Mouse (Mus musculus) E14TG2a.4 (cell line): ENCODE measurements around the gene Zfr2.

ENCODE experiments used
- H3K27me3 ChIP-seq: 2 replicates; pipeline ENCODE4 v1.6.1; 2014; ENCODE audit warnings: low read length, control low read depth; ENCODE audit not compliant: insufficient read depth
- H3K36me3 ChIP-seq: 2 replicates; pipeline ENCODE4 v1.6.1; 2014; ENCODE audit warnings: low read length, control low read depth; ENCODE audit not compliant: insufficient read depth
- H3K4me1 ChIP-seq: replicated peaks from 2 replicates; pipeline ENCODE4 v1.6.1; 2014; ENCODE audit warnings: low read depth, low read length, control low read depth
- H3K4me3 ChIP-seq: replicated peaks from 2 replicates; pipeline ENCODE4 v1.5.1; 2014; ENCODE audit warnings: mild to moderate bottlenecking, low read length
- H3K9me3 ChIP-seq: 2 replicates; pipeline ENCODE4 v1.6.1; 2014; ENCODE audit warnings: low read length, control low read depth
- CTCF ChIP-seq: conservative IDR thresholded peaks from 2 replicates; pipeline ENCODE4 v1.5.1; 2014; ENCODE audit warnings: low read length
- NANOG ChIP-seq: IDR thresholded peaks from 2 replicates; pipeline ENCODE4 v1.6.1; 2014; ENCODE audit warnings: borderline replicate concordance, low read length, mixed read lengths
- POU5F1 ChIP-seq: IDR thresholded peaks from 2 replicates; pipeline ENCODE4 v1.6.1; 2014; ENCODE audit warnings: low read length, borderline replicate concordance

The Zfr2 gene

GRCm38 (mm10) chr10:81192270-81192967 lies 40.5 kb upstream of the Zfr2 start:
- peaks cover 29% of the 10 kb centered on the region for H3K36me3 ChIP-seq
- TF ChIP-seq POU5F1: no peak
- peaks cover 28% of the 10 kb centered on the region for H3K27me3 ChIP-seq
- H3K4me1 ChIP-seq: peaks cover 66% of the 10 kb centered on the region
- H3K4me3 ChIP-seq: peak overlapping the region; percentile 80
- no peaks in the 10 kb centered on the region for H3K9me3 ChIP-seq

DNA sequence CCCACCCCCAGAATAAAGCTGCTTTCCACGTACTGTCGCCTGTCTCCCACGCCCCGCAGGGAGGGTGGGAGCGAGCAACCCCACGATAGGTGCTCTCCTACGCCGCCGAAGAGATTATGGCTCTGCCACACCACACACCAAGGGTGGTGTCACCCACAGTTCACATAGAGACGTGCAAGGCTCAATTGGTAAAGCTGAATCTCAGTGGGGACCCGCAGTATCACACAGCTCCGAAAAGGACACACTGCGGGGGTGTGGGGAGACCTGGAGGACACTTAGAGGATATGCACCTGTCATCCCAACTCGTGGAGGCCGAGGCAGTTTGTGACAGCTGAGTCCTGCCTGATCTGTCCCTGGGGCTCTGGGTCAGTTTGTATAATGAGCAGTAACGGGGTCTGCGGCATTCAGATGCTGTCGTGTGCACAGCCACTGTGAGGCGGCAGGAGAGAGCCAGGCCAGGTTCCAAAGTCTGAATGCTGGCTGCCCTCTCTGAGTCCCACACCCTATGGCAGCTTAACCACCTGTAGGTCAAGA lies 39.9 kb upstream of the Zfr2 start:
- TF ChIP-seq NANOG: no peak
- TF ChIP-seq CTCF: no peak
- TF ChIP-seq POU5F1: no peak
- H3K36me3 ChIP-seq: peaks cover 23% of the 10 kb centered on the region

GRCm38 (mm10) chr10:81193991-81194774 lies 38.8 kb upstream of the Zfr2 start:
- TF ChIP-seq POU5F1 (no peak), CTCF (no peak), NANOG (no peak)
- H3K27me3 ChIP-seq: peaks cover 36% of the 10 kb centered on the region
- peaks cover 16% of the 10 kb centered on the region for H3K36me3 ChIP-seq
- peak overlapping the region; percentile 41; the same call in 1 of the 2 replicates for H3K4me3 ChIP-seq
- no peaks in the 10 kb centered on the region for H3K9me3 ChIP-seq
- peaks cover 52% of the 10 kb centered on the region for H3K4me1 ChIP-seq

More for the DNA sequence above, 39.9 kb upstream of the Zfr2 start:
- H3K9me3 ChIP-seq: no peaks in the 10 kb centered on the region
- H3K27me3 ChIP-seq: peaks cover 29% of the 10 kb centered on the region
- H3K4me3 ChIP-seq: peak overlapping the region; percentile 80
- peaks cover 60% of the 10 kb centered on the region for H3K4me1 ChIP-seq

- Histone ChIP-seq H3K4me3 (no peak overlapping the region), H3K36me3 (peaks cover 10% of the 10 kb centered on the region)
- TF ChIP-seq NANOG: no peak
Observed at GRCm38 (mm10) chr10:81195300-81195699, 37.7 kb upstream of the Zfr2 start.

GRCm38 (mm10) chr10:81196470-81197065 lies 36.4 kb upstream of the Zfr2 start:
- peaks cover 43% of the 10 kb centered on the region for H3K4me1 ChIP-seq
- no peaks in the 10 kb centered on the region for H3K36me3 ChIP-seq
- H3K9me3 ChIP-seq: no peaks in the 10 kb centered on the region
- peaks cover 45% of the 10 kb centered on the region for H3K27me3 ChIP-seq
- no peak for TF ChIP-seq CTCF
- TF ChIP-seq POU5F1: no peak
- TF ChIP-seq NANOG: no peak
- H3K4me3 ChIP-seq: no peak overlapping the region

More at GRCm38 (mm10) chr10:81195300-81195699, 37.7 kb upstream of the Zfr2 start:
- Histone ChIP-seq H3K9me3 (no peaks in the 10 kb centered on the region), H3K27me3 (peaks cover 45% of the 10 kb centered on the region), H3K4me1 (peaks cover 46% of the 10 kb centered on the region)

DNA sequence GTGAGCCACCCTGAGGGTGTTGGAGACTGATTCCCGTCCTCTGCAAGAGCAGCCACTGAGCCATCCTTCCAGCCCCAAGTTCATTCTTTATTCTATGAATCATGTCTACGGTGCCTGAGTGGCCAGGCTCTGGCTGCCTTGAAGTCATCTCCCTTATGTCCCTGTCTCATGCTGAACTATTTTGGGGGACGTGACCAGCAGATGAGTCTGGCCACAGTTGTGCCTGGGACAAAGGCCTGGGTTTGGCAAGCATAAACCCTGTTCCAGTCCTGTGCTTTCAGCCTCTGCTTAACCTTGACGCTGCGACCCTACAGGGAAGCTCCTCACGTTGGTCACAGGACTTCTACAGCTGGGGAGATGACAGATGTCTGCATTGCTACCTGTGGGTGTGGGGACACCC lies 35.6 kb upstream of the Zfr2 start:
- no peak overlapping the region for H3K4me3 ChIP-seq
- peaks cover 37% of the 10 kb centered on the region for H3K4me1 ChIP-seq
- TF ChIP-seq NANOG: no peak
- no peak for TF ChIP-seq POU5F1
- no peak for TF ChIP-seq CTCF
- H3K27me3 ChIP-seq: peaks cover 45% of the 10 kb centered on the region
- H3K9me3 ChIP-seq: no peaks in the 10 kb centered on the region
- H3K36me3 ChIP-seq: no peaks in the 10 kb centered on the region

- Histone ChIP-seq H3K4me1 (peaks cover 33% of the 10 kb centered on the region), H3K27me3 (peaks cover 45% of the 10 kb centered on the region), H3K4me3 (no peak overlapping the region), H3K9me3 (no peaks in the 10 kb centered on the region), H3K36me3 (no peaks in the 10 kb centered on the region)
- TF ChIP-seq NANOG (no peak), POU5F1 (no peak), CTCF (peak; percentile 77)
Observed at GRCm38 (mm10) chr10:81198230-81198629, 34.7 kb upstream of the Zfr2 start.

DNA sequence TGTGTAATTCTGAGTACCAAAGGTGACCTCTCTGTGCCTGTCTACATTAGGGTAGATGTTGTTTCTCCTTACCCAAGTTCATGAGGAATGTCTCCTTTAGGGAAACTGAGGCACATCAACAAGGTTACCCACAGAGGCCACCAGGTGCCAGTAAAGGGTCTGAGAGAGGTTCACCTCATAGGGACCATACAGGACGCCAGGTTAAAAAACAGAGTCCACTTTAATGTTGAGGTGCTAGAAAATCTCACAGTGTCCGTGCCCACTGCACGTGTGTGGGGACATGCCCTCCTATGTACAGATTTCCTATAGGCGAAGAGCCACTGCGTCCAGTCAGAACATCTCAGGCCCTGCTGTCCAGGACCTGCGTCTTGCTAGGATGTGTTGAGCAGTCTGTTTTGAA lies 34.0 kb upstream of the Zfr2 start:
- Histone ChIP-seq H3K4me3 (no peak overlapping the region), H3K27me3 (peaks cover 45% of the 10 kb centered on the region), H3K4me1 (peaks cover 26% of the 10 kb centered on the region), H3K9me3 (no peaks in the 10 kb centered on the region), H3K36me3 (no peaks in the 10 kb centered on the region)
- TF ChIP-seq NANOG: no peak
- TF ChIP-seq CTCF: no peak
- no peak for TF ChIP-seq POU5F1
